Mouse (Mus musculus) midbrain, embryonic 16.5 days (tissue): Measurements from ENCODE around the gene Zmym4. TPM values are rescaled to one million over a fixed set of nuclear protein-coding genes. Genes with fewer than 3 reads are reported as not detected.
"Not testable (repeated sequence)": the region's sequence is repeated elsewhere in the genome, so short reads cannot be mapped to it uniquely, and the experiment has no call there.

ENCODE experiments used
- ATAC-seq: fragments of 200-750 bp; cut with Nextera tagmentation; 2 replicates; pipeline ENCODE4 v1.8.0; 2017; ENCODE audit warnings: moderate TSS enrichment
- H3K27ac ChIP-seq: fragments of 300-500 bp; sonication (generic); 2 replicates; pipeline ENCODE4 v1.5.1; 2014; ENCODE audit warnings: mild to moderate bottlenecking, low read length, mixed read lengths
- H3K27me3 ChIP-seq: fragments of 300-500 bp; sonication (generic); 2 replicates; pipeline ENCODE4 v1.6.1; 2014; ENCODE audit warnings: low read depth, low read length, mixed read lengths; ENCODE audit not compliant: control insufficient read depth, insufficient read depth
- H3K36me3 ChIP-seq: fragments of 300-500 bp; sonication (generic); 2 replicates; pipeline ENCODE4 v1.6.1; 2014; ENCODE audit warnings: mild to moderate bottlenecking, low read length, moderate library complexity, mixed read lengths; ENCODE audit not compliant: control insufficient read depth, insufficient read depth
- H3K4me1 ChIP-seq: fragments of 300-500 bp; sonication (generic); 2 replicates; pipeline ENCODE4 v1.6.1; 2014; ENCODE audit warnings: mild to moderate bottlenecking, low read length, mixed read lengths; ENCODE audit not compliant: control insufficient read depth, insufficient read depth
- H3K4me2 ChIP-seq: fragments of 300-500 bp; sonication (generic); 2 replicates; pipeline ENCODE4 v1.6.1; 2014; ENCODE audit warnings: mild to moderate bottlenecking, low read length, mixed read lengths
- H3K4me3 ChIP-seq: fragments of 300-500 bp; sonication (generic); 2 replicates; pipeline ENCODE4 v1.5.1; 2014; ENCODE audit warnings: low read depth, mild to moderate bottlenecking, low read length, moderate library complexity, mixed read lengths
- H3K9ac ChIP-seq: fragments of 300-500 bp; sonication (generic); 2 replicates; pipeline ENCODE4 v1.6.1; 2014; ENCODE audit warnings: low read depth, low read length, mixed read lengths
- H3K9me3 ChIP-seq: fragments of 300-500 bp; sonication (generic); replicated peaks from 2 replicates; pipeline ENCODE4 v1.6.1; 2014; ENCODE audit warnings: mild to moderate bottlenecking, low read length, mixed read lengths; ENCODE audit not compliant: control insufficient read depth, poor library complexity, severe bottlenecking
- WGBS: fragments of 180-500 bp; shearing (Covaris S2); extraction: QIAGEN DNeasy Blood & Tissue Kit; methylation state at CpG from one replicate; pipeline ENCODE4 v1.1.7; 2014; 5-methylcytosine and 5-hydroxymethylcytosine counted together
- polyA plus RNA-seq: library from polyadenylated mRNA; unstranded; fragments of >200 nt; fragmentation: Nextera tagmentation; extraction: Ambion mirVana; gene quantifications from 2 replicates; pipeline ENCODE4 v1.2.1, GENCODE M21; 2015

Zmym4 gene
- polyA plus RNA-seq, result 27.8 and 28.5 TPM in 2 replicates

- no peaks in the 10 kb centered on the region for H3K27me3 ChIP-seq
- peak within 1 kb of the TSS; percentile 99 for H3K27ac ChIP-seq
- peak within 1 kb of the TSS; percentile 94 for H3K4me3 ChIP-seq
- H3K9ac ChIP-seq, result peak within 1 kb of the TSS; percentile 97
- H3K4me2 ChIP-seq, result peak within 1 kb of the TSS; percentile 86
- WGBS, result 10% methylated on average over 31 of the region's 54 CpGs
- no peaks in the 10 kb centered on the region for H3K9me3 ChIP-seq
- peak; percentile 99 for ATAC-seq
- H3K4me1 ChIP-seq, result peaks cover 6% of the 10 kb centered on the region
- H3K36me3 ChIP-seq, result no peaks in the 10 kb centered on the region
These were observed at the start of gene Zmym4 for GRCm38 (mm10) chr4:126967864-126968821. TSS of gene Zmym4 (minus strand) at chr4:126968135.

GRCm38 (mm10) chr4:127016366-127016765, 48.4 kb upstream of the Zmym4 start:
- WGBS, result 75% methylated on average over 4 of the region's 4 CpGs
- H3K4me3 ChIP-seq, result no peak overlapping the region
- no peak overlapping the region for H3K27ac ChIP-seq
- no peak for ATAC-seq
- no peak overlapping the region for H3K4me2 ChIP-seq
- H3K27me3 ChIP-seq, result no peaks in the 10 kb centered on the region
- peaks cover 4% of the 10 kb centered on the region; the same call in 1 of the 2 replicates for H3K4me1 ChIP-seq
- no peak overlapping the region for H3K9ac ChIP-seq
- no peaks in the 10 kb centered on the region for H3K9me3 ChIP-seq
- no peaks in the 10 kb centered on the region for H3K36me3 ChIP-seq

GRCm38 (mm10) chr4:127015294-127015993, 47.5 kb upstream of the Zmym4 start:
- H3K27ac ChIP-seq, result peak overlapping the region; percentile 53; the same call in 1 of the 2 replicates
- H3K9ac ChIP-seq, H3K9me3 ChIP-seq, H3K27me3 ChIP-seq, H3K36me3 ChIP-seq, H3K4me1 ChIP-seq: not testable (repeated sequence)
- H3K4me2 ChIP-seq, result peak overlapping the region; percentile 46
- peak; percentile 93 for ATAC-seq
- 14% methylated on average over 14 of the region's 26 CpGs for WGBS
- peak overlapping the region; percentile 31 for H3K4me3 ChIP-seq

GRCm38 (mm10) chr4:127005113-127005936, 37.4 kb upstream of the Zmym4 start:
- Histone ChIP-seq H3K36me3 (no peaks in the 10 kb centered on the region), H3K9me3 (no peaks in the 10 kb centered on the region), H3K9ac (peak overlapping the region; percentile 61), H3K4me1 (peaks cover 19% of the 10 kb centered on the region), H3K4me3 (peak overlapping the region; percentile 32), H3K27me3 (no peaks in the 10 kb centered on the region), H3K27ac (peak overlapping the region; percentile 72), H3K4me2 (peak overlapping the region; percentile 55)
- ATAC-seq, result peak; percentile 87; the same call in 1 of the 2 replicates
- 8% methylated on average over 25 of the region's 25 CpGs for WGBS

- Histone ChIP-seq H3K4me1 (peaks cover 19% of the 10 kb centered on the region), H3K9me3 (no peaks in the 10 kb centered on the region), H3K27ac (peak overlapping the region; percentile 72), H3K4me3 (no peak overlapping the region), H3K9ac (peak overlapping the region; percentile 61; the same call in 1 of the 2 replicates), H3K27me3 (no peaks in the 10 kb centered on the region), H3K4me2 (no peak overlapping the region), H3K36me3 (no peaks in the 10 kb centered on the region)
- 75% methylated on average over 3 of the region's 3 CpGs for WGBS
- ATAC-seq, result no peak
These were observed 36.4 kb upstream of the Zmym4 start for GRCm38 (mm10) chr4:127004384-127004783.

GRCm38 (mm10) chr4:127000601-127001105, 32.7 kb upstream of the Zmym4 start:
- Histone ChIP-seq H3K9ac (0 out of 2 replicates have a peak overlapping the region, but pooled peaks have one; percentile 7), H3K4me3 (no peak overlapping the region), H3K9me3 (no peaks in the 10 kb centered on the region), H3K27me3 (no peaks in the 10 kb centered on the region), H3K4me2 (peak overlapping the region; percentile 29; the same call in 1 of the 2 replicates), H3K36me3 (no peaks in the 10 kb centered on the region), H3K27ac (peak overlapping the region; percentile 47), H3K4me1 (peaks cover 19% of the 10 kb centered on the region)
- ATAC-seq, result peak; percentile 77
- 24% methylated on average over 8 of the region's 8 CpGs for WGBS

- WGBS, result 96% methylated on average over 16 of the region's 16 CpGs
- H3K9ac ChIP-seq, H3K27me3 ChIP-seq, H3K4me3 ChIP-seq, H3K4me2 ChIP-seq, ATAC-seq, H3K27ac ChIP-seq, H3K36me3 ChIP-seq, H3K9me3 ChIP-seq, H3K4me1 ChIP-seq: not testable (repeated sequence)
These were observed 31.4 kb upstream of the Zmym4 start for GRCm38 (mm10) chr4:126999372-126999771.

GRCm38 (mm10) chr4:126992356-126992755, 24.4 kb upstream of the Zmym4 start:
- no peaks in the 10 kb centered on the region for H3K4me1 ChIP-seq
- H3K36me3 ChIP-seq, result no peaks in the 10 kb centered on the region
- no peak overlapping the region for H3K9ac ChIP-seq
- no peak overlapping the region for H3K27ac ChIP-seq
- no peaks in the 10 kb centered on the region for H3K9me3 ChIP-seq
- WGBS, result 66% methylated on average over 5 of the region's 5 CpGs
- H3K4me3 ChIP-seq, result no peak overlapping the region
- ATAC-seq, result no peak
- no peak overlapping the region for H3K4me2 ChIP-seq
- H3K27me3 ChIP-seq, result no peaks in the 10 kb centered on the region
